Mouse (Mus musculus): ENCODE data around the gene Spc25. TPM values are rescaled to one million over a fixed set of nuclear protein-coding genes. Genes with fewer than 3 reads are reported as not detected.

The Spc25 gene
- polyA plus RNA-seq, 1 experiment from 2014 or later, result 32.3 TPM

DNA sequence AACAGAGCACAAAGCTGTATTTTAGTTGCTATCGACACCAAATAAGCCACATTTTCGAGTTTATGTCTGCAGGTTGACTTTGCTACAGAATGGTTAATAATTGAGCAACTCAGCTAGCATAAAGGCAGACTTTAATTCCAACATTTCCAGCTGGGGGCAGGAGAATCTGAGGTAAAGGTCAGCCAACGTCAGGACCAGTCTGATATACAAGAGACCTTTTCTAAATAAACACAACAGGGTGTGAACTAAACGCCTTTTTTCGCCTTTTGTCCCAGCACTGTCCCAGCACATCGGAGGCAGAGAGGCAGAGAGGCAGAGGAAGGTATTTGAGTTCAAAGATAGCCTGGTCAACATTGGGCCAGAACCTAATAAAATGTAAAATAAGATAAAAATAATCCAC lies 809 bp downstream of the Spc25 start:
- no peak for ATAC-seq
- Histone ChIP-seq H3K27me3 (replicated peaks; ENCODE audit: control insufficient read depth, insufficient read depth, low read length) (no peaks in the 10 kb centered on the region), H3K36me3 (ENCODE audit: control insufficient read depth, insufficient read depth, low read length) (no peaks in the 10 kb centered on the region), H3K27ac (ENCODE audit: low read depth, low read length) (no peak overlapping the region), H3K4me3 (ENCODE audit: low read length) (peak overlapping the region; percentile 96), H3K9ac (ENCODE audit: low read depth, low read length) (peak overlapping the region; percentile 71), H3K9me3 (ENCODE audit: control insufficient read depth, low read length) (no peaks in the 10 kb centered on the region), H3K4me1 (ENCODE audit: control insufficient read depth, insufficient read depth, low read depth, low read length) (no peaks in the 10 kb centered on the region; the same call in 1 of the 2 replicates), H3K4me2 (ENCODE audit: low read length) (peak overlapping the region; percentile 97)
- 15% methylated on average over 6 of the region's 6 CpGs for WGBS

DNA sequence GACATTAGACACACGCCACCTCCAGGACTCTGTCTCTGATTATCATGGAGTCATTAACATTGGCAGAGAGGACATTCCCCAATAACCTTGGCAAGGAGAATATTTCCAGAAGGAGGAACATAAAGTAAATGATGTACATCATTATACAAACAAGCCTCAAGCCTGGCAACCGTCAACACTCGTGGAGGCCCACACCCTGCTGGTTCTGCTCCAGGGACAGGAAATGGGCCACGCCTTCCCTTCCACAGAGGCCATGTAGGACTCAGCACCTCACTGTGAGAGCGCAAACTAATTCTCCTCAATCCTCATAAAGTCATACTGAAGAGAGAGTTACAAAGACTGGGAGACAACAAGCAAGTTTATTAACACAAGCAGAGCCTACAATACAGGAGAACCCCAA lies 12.4 kb downstream of the Spc25 start:
- 82% methylated on average over 5 of the region's 5 CpGs for WGBS
- H3K27ac ChIP-seq (ENCODE audit: low read depth, low read length), result no peak overlapping the region
- no peak for ATAC-seq
- no peaks in the 10 kb centered on the region for H3K4me1 ChIP-seq (ENCODE audit: control insufficient read depth, insufficient read depth, low read depth, low read length)
- H3K9ac ChIP-seq (ENCODE audit: low read depth, low read length), result no peak overlapping the region
- no peak overlapping the region for H3K4me2 ChIP-seq (ENCODE audit: low read length)
- H3K27me3 ChIP-seq (replicated peaks; ENCODE audit: control insufficient read depth, insufficient read depth, low read length), result no peaks in the 10 kb centered on the region
- H3K4me3 ChIP-seq (ENCODE audit: low read length), result no peak overlapping the region
- H3K9me3 ChIP-seq (ENCODE audit: control insufficient read depth, low read length), result no peaks in the 10 kb centered on the region
- H3K36me3 ChIP-seq (ENCODE audit: control insufficient read depth, insufficient read depth, low read length), result no peaks in the 10 kb centered on the region

DNA sequence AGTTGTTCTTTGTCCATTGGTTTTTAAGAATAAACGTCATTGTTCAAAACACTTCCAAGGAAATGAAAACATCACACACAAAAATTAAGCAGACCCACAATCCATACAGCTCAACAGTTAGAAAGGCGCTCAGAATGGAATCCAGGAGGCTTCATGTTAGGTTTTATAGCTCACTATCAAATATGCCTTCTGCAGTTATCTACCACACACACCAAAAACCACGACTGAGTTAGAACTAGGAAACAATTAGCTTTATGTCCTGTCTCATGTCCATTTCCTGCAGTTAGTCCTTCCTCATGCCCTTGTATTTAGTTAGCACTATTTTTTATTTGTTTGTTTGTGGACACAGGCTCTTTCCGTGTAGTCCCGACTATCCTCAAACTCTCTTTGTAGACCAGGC lies 14.9 kb downstream of the Spc25 start:
- Histone ChIP-seq H3K9ac (ENCODE audit: low read depth, low read length) (no peak overlapping the region), H3K9me3 (ENCODE audit: control insufficient read depth, low read length) (no peaks in the 10 kb centered on the region), H3K36me3 (ENCODE audit: control insufficient read depth, insufficient read depth, low read length) (no peaks in the 10 kb centered on the region), H3K27me3 (replicated peaks; ENCODE audit: control insufficient read depth, insufficient read depth, low read length) (no peaks in the 10 kb centered on the region), H3K4me1 (ENCODE audit: control insufficient read depth, insufficient read depth, low read depth, low read length) (no peaks in the 10 kb centered on the region), H3K4me3 (ENCODE audit: low read length) (no peak overlapping the region), H3K4me2 (ENCODE audit: low read length) (no peak overlapping the region), H3K27ac (ENCODE audit: low read depth, low read length) (no peak overlapping the region)
- 93% methylated on average over 5 of the region's 5 CpGs for WGBS
- no peak for ATAC-seq

DNA sequence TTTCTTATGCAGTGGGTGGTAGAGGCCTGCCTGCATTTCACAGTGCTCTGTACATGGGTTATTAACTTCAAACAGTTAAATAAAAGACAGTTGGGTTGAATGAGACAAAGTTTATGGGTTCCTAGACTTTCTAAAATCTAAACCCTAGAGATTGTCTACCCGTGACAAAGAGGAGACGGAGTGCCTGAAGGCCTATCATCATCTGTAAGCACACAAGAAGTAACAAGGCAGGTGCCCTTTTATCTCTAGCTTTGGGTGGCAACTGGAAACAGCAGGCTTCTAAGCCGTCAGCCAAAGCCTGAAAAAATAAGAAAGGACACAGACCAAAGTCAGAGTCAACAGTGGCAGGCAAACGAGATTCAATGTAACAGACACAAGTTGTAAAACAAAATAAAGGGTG lies 16.8 kb downstream of the Spc25 start:
- Histone ChIP-seq H3K27me3 (replicated peaks; ENCODE audit: control insufficient read depth, insufficient read depth, low read length) (no peaks in the 10 kb centered on the region), H3K9me3 (ENCODE audit: control insufficient read depth, low read length) (no peaks in the 10 kb centered on the region)
- 65% methylated on average over 4 of the region's 4 CpGs for WGBS

DNA sequence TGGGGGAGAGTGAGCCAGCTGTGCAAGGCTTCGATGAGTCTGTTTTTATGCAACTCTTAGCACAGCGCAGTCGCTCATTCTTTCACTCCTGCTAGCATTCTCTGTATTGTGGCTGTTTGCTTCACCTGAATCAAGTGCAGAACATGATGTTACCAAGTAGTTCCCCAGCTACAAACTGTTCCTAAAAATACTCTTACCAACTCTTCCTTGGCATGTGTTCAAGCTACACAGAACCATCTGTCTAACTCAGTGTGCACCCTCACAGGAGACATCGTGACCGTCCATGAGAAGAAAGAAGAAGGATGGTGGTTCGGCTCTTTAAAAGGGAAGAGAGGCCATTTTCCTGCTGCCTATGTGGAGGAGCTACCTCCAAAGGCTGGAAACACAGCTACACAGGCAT lies 17.3 kb downstream of the Spc25 start:
- H3K4me3 ChIP-seq (ENCODE audit: low read length), result no peak overlapping the region
- no peaks in the 10 kb centered on the region for H3K4me1 ChIP-seq (ENCODE audit: control insufficient read depth, insufficient read depth, low read depth, low read length)
- no peak overlapping the region for H3K9ac ChIP-seq (ENCODE audit: low read depth, low read length)
- ATAC-seq, result no peak
- H3K4me2 ChIP-seq (ENCODE audit: low read length), result no peak overlapping the region
- H3K27me3 ChIP-seq (replicated peaks; ENCODE audit: control insufficient read depth, insufficient read depth, low read length), result no peaks in the 10 kb centered on the region
- H3K36me3 ChIP-seq (ENCODE audit: control insufficient read depth, insufficient read depth, low read length), result no peaks in the 10 kb centered on the region
- no peaks in the 10 kb centered on the region for H3K9me3 ChIP-seq (ENCODE audit: control insufficient read depth, low read length)
- WGBS, result 76% methylated on average over 6 of the region's 6 CpGs
- no peak overlapping the region for H3K27ac ChIP-seq (ENCODE audit: low read depth, low read length)

More for the DNA sequence above, 16.8 kb downstream of the Spc25 start:
- Histone ChIP-seq H3K4me1 (ENCODE audit: control insufficient read depth, insufficient read depth, low read depth, low read length) (no peaks in the 10 kb centered on the region), H3K9ac (ENCODE audit: low read depth, low read length) (no peak overlapping the region), H3K27ac (ENCODE audit: low read depth, low read length) (no peak overlapping the region), H3K36me3 (ENCODE audit: control insufficient read depth, insufficient read depth, low read length) (no peaks in the 10 kb centered on the region), H3K4me3 (ENCODE audit: low read length) (no peak overlapping the region), H3K4me2 (ENCODE audit: low read length) (no peak overlapping the region)
- no peak for ATAC-seq

DNA sequence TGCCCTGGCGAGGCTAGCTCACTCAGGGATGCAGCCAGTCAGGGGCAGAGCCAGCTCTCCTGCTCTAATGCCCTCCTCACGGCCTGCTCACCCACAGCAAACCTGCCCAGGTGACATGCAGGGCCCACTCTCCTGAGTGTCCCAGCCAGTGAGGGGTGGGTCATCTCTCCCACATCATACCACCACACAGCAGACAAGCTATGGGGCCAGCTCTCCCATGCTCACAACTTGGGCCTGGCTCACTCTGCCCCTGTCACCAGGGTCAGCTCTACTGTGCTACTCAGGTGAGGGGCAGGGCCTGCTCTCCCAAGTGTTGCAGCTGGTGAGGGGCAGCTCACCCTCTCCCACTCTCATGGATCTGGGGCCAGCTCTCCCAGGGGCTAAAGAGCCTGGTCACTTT lies 18.0 kb downstream of the Spc25 start:
- Histone ChIP-seq H3K4me1 (ENCODE audit: control insufficient read depth, insufficient read depth, low read depth, low read length) (no peaks in the 10 kb centered on the region), H3K4me2 (ENCODE audit: low read length) (no peak overlapping the region), H3K27me3 (replicated peaks; ENCODE audit: control insufficient read depth, insufficient read depth, low read length) (no peaks in the 10 kb centered on the region), H3K36me3 (ENCODE audit: control insufficient read depth, insufficient read depth, low read length) (no peaks in the 10 kb centered on the region), H3K4me3 (ENCODE audit: low read length) (no peak overlapping the region), H3K27ac (ENCODE audit: low read depth, low read length) (no peak overlapping the region), H3K9ac (ENCODE audit: low read depth, low read length) (no peak overlapping the region), H3K9me3 (ENCODE audit: control insufficient read depth, low read length) (no peaks in the 10 kb centered on the region)
- WGBS, result 85% methylated on average over 2 of the region's 2 CpGs
- no peak for ATAC-seq

DNA sequence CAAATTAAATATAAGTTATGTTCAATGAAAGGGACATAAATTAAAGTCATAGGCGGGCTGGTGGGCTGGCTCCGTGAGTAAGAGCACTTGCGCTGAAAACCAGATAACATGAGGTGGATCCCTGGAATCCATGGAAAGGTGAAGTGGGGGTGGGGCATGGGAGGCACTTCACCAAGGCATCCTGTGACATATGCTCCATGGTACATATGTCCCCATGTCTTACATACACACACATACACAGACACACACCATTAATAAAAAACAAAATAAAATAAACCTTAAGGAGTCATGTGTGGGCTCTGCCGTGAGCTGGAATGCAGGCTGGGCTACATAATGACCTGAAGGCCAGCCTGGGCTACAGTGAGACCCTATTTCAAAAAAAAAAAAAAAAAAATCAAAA lies 26.3 kb downstream of the Spc25 start:
- H3K4me3 ChIP-seq (ENCODE audit: low read length), result no peak overlapping the region
- H3K36me3 ChIP-seq (ENCODE audit: control insufficient read depth, insufficient read depth, low read length), result no peaks in the 10 kb centered on the region
- H3K27me3 ChIP-seq (replicated peaks; ENCODE audit: control insufficient read depth, insufficient read depth, low read length), result no peaks in the 10 kb centered on the region
- no peak for ATAC-seq
- H3K27ac ChIP-seq (ENCODE audit: low read depth, low read length), result no peak overlapping the region
- 93% methylated on average over 4 of the region's 4 CpGs for WGBS
- H3K4me1 ChIP-seq (ENCODE audit: control insufficient read depth, insufficient read depth, low read depth, low read length), result no peaks in the 10 kb centered on the region
- H3K9ac ChIP-seq (ENCODE audit: low read depth, low read length), result no peak overlapping the region
- no peaks in the 10 kb centered on the region for H3K9me3 ChIP-seq (ENCODE audit: control insufficient read depth, low read length)
- no peak overlapping the region for H3K4me2 ChIP-seq (ENCODE audit: low read length)

DNA sequence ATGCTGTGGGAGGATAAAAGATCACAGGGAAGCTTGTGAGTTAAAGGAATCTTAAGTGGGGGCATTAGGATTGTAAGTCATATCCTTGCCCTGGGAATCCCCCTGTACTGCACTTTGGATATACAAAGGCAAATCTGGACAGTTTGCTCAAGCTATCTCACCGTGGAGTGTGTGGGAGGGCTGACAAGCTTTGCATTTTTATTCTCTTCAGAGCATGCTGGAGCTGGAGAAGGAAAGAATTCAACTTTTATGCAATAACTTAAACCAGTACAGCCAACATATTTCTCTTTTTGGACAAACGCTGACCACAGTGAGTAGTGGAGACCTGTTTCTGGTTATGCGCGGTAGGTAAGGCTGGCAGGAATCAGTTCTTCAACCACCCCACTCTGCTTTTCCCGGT lies 30.7 kb downstream of the Spc25 start:
- no peaks in the 10 kb centered on the region for H3K9me3 ChIP-seq (ENCODE audit: control insufficient read depth, low read length)
- no peak overlapping the region for H3K27ac ChIP-seq (ENCODE audit: low read depth, low read length)
- H3K27me3 ChIP-seq (replicated peaks; ENCODE audit: control insufficient read depth, insufficient read depth, low read length), result no peaks in the 10 kb centered on the region
- ATAC-seq, result no peak
- no peaks in the 10 kb centered on the region for H3K4me1 ChIP-seq (ENCODE audit: control insufficient read depth, insufficient read depth, low read depth, low read length)
- WGBS, result 76% methylated on average over 5 of the region's 5 CpGs
- H3K9ac ChIP-seq (ENCODE audit: low read depth, low read length), result no peak overlapping the region
- H3K36me3 ChIP-seq (ENCODE audit: control insufficient read depth, insufficient read depth, low read length), result no peaks in the 10 kb centered on the region
- no peak overlapping the region for H3K4me3 ChIP-seq (ENCODE audit: low read length)
- H3K4me2 ChIP-seq (ENCODE audit: low read length), result no peak overlapping the region

DNA sequence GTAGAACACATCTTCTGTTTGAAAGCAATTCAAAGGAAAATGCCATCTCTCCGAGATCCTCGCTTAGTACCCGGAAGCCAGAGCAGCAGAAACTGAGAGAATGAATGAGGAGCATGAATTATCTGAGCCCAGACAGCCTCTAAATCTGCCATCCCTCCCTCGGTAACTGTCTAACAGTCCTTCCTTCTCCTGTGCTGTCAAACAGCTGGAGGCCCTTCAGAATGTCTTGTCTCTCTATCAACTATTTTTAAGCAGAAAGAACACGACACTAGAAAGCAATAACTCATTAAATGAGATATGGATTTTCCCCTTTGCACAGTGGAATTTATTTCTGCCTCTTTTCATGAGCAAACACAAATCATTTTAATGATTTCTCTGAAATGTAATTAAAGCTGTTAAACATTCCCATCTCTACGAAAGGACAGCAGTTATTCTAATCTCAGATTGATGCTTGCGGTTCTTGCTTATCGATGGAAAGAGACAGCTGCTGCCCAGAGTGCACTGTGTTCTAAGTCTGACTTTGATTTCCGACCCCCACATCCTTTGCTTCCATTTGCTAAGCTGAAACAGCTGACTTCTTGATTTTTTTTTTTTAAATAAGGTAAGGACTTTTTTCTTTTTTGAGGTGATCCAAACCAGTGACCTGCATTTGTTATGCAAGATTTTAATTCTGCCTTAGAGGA lies 35.5 kb downstream of the Spc25 start:
- WGBS, result 56% methylated on average over 9 of the region's 9 CpGs
- no peak overlapping the region for H3K4me2 ChIP-seq (ENCODE audit: low read length)
- H3K27ac ChIP-seq (ENCODE audit: low read depth, low read length), result no peak overlapping the region
- H3K9ac ChIP-seq (ENCODE audit: low read depth, low read length), result no peak overlapping the region
- H3K9me3 ChIP-seq (ENCODE audit: control insufficient read depth, low read length), result no peaks in the 10 kb centered on the region
- H3K36me3 ChIP-seq (ENCODE audit: control insufficient read depth, insufficient read depth, low read length), result no peaks in the 10 kb centered on the region
- H3K4me3 ChIP-seq (ENCODE audit: low read length), result no peak overlapping the region
- H3K4me1 ChIP-seq (ENCODE audit: control insufficient read depth, insufficient read depth, low read depth, low read length), result no peaks in the 10 kb centered on the region
- no peaks in the 10 kb centered on the region for H3K27me3 ChIP-seq (replicated peaks; ENCODE audit: control insufficient read depth, insufficient read depth, low read length)
- ATAC-seq, result no peak

DNA sequence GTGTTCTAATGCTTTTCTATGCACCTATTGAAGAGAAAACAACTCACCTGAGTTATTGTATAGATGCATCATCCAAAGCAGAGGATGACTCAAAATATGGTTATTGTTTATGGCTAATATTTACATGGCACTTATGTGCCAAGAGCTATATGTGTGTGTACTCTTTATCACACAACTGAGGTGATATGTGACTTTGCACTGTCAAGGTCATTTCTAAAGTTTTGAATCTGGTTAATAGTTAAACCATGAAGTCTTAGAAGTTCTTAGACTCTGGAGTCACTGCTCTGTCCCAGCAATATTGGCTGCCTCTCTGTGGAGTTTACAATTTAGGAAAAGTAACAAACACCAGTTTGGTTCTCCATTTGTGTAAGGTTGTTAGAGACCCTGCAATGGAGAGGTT lies 47.1 kb downstream of the Spc25 start:
- Histone ChIP-seq H3K4me2 (ENCODE audit: low read length) (no peak overlapping the region), H3K4me3 (ENCODE audit: low read length) (no peak overlapping the region), H3K9me3 (ENCODE audit: control insufficient read depth, low read length) (no peaks in the 10 kb centered on the region), H3K4me1 (ENCODE audit: control insufficient read depth, insufficient read depth, low read depth, low read length) (no peaks in the 10 kb centered on the region), H3K9ac (ENCODE audit: low read depth, low read length) (no peak overlapping the region), H3K27me3 (replicated peaks; ENCODE audit: control insufficient read depth, insufficient read depth, low read length) (no peaks in the 10 kb centered on the region), H3K36me3 (ENCODE audit: control insufficient read depth, insufficient read depth, low read length) (no peaks in the 10 kb centered on the region), H3K27ac (ENCODE audit: low read depth, low read length) (no peak overlapping the region)
- ATAC-seq, result no peak
